Mouse (Mus musculus) liver, postnatal 0 days (tissue): ENCODE data around the gene Batf. TPM values are rescaled to one million over a fixed set of nuclear protein-coding genes. Genes with fewer than 3 reads are reported as not detected.

Source experiments
- ATAC-seq: fragments of 200-750 bp; cut with Nextera tagmentation; 2 replicates; pipeline ENCODE4 v1.8.0; 2017; ENCODE audit warnings: mild to moderate bottlenecking, moderate library complexity
- DNase-seq: peaks from one replicate; pipeline ENCODE4 v3.0.0-alpha.2; 2016
- H3K27ac ChIP-seq: fragments of 300-500 bp; sonication (generic); 2 replicates; pipeline ENCODE4 v1.5.1; 2014; ENCODE audit warnings: antibody characterized with exemption, moderate library complexity, mild to moderate bottlenecking, low read depth
- H3K27me3 ChIP-seq: fragments of 300-500 bp; sonication (generic); 2 replicates; pipeline ENCODE4 v1.6.1; 2014; ENCODE audit warnings: low read length, control low read depth, mixed read lengths; ENCODE audit not compliant: insufficient read depth
- H3K36me3 ChIP-seq: fragments of 300-500 bp; sonication (generic); replicated peaks from 2 replicates; pipeline ENCODE4 v1.6.1; 2014; ENCODE audit warnings: mild to moderate bottlenecking, control low read depth, low read length, moderate library complexity, mixed read lengths; ENCODE audit not compliant: insufficient read depth
- H3K4me1 ChIP-seq: fragments of 300-500 bp; sonication (generic); 2 replicates; pipeline ENCODE4 v1.6.1; 2014; ENCODE audit warnings: antibody characterized with exemption, mild to moderate bottlenecking, control low read depth; ENCODE audit not compliant: insufficient read depth
- H3K4me2 ChIP-seq: fragments of 300-500 bp; sonication (generic); 2 replicates; pipeline ENCODE4 v1.6.1; 2014; ENCODE audit warnings: low read depth, mild to moderate bottlenecking, low read length, moderate library complexity, mixed read lengths
- H3K4me3 ChIP-seq: fragments of 300-500 bp; sonication (generic); 2 replicates; pipeline ENCODE4 v1.5.1; 2014; ENCODE audit warnings: low read depth, low read length
- H3K9ac ChIP-seq: fragments of 300-500 bp; sonication (generic); replicated peaks from 2 replicates; pipeline ENCODE4 v1.6.1; 2014; ENCODE audit warnings: mild to moderate bottlenecking, moderate library complexity
- H3K9me3 ChIP-seq: fragments of 300-500 bp; sonication (generic); 2 replicates; pipeline ENCODE4 v1.6.1; 2016; ENCODE audit warnings: mild to moderate bottlenecking, control low read depth, low read length, mixed read lengths
- CTCF ChIP-seq: sonication (generic); IDR thresholded peaks from 2 replicates; pipeline ENCODE4 v1.5.1; 2016; ENCODE audit warnings: antibody characterized with exemption, low read depth
- EP300 ChIP-seq: IDR thresholded peaks from 2 replicates; pipeline ENCODE4 v1.6.1; 2016; ENCODE audit warnings: antibody characterized with exemption, low read depth, mild to moderate bottlenecking
- WGBS: fragments of 180-500 bp; shearing (Covaris S2); extraction: QIAGEN DNeasy Blood & Tissue Kit; methylation state at CpG from one replicate; pipeline ENCODE4 v1.1.7; 2014; ENCODE audit not compliant: insufficient replicate concordance; 5-methylcytosine and 5-hydroxymethylcytosine counted together
- microRNA-seq: library from miRNA; unstranded; fragments of <30 nt; microRNA quantifications from one replicate; pipeline ENCODE4, GENCODE M21; 2016
- polyA plus RNA-seq: library from polyadenylated mRNA; unstranded; fragments of >200 nt; fragmentation: Nextera tagmentation; extraction: Ambion mirVana; gene quantifications from 2 replicates; pipeline ENCODE4 v1.2.1, GENCODE M21; 2015

Gene Batf
- polyA plus RNA-seq, 1 experiment from 2014 or later: 3.3 TPM

DNA sequence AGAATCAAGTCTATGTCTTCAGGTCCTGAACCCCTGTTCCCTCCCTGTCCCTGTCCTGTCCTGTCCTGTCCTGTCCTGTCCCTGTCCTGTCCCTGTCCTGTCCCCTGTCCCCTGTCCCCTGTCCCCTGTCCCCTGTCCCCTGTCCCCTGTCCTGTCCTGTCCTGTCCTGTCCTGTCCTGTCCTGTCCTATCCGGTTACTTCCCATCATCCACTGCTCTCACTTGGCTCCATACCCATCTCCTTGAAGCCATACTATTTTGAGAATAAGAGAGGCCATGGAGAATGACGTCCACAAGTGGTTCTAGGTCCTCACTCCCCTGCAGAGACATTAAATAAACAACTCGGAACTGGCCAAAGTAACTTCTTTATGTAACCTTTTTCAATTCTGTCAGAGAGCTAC, 70.6 kb downstream of the Batf start:
- no peak for TF ChIP-seq EP300
- no peak for TF ChIP-seq CTCF
- 57% methylated on average over 3 of the region's 3 CpGs for WGBS
- ATAC-seq: no peak
- Histone ChIP-seq H3K36me3 (no peaks in the 10 kb centered on the region), H3K4me2 (no peak overlapping the region), H3K9ac (no peak overlapping the region), H3K27me3 (no peaks in the 10 kb centered on the region), H3K4me3 (no peak overlapping the region), H3K9me3 (no peaks in the 10 kb centered on the region), H3K4me1 (0 out of 2 replicates have a peak, but pooled peaks cover 4% of the 10 kb centered on the region), H3K27ac (no peak overlapping the region)
- DNase-seq: no peak

Small RNAs within 50 kb of the gene (microRNA-seq; reads per million reads assigned to microRNA genes)
- not detected for gene Gm47285

Other genes starting within 250 kb of the Batf start
- gene Fos, start 212.8 kb upstream of the Batf start, polyA plus RNA-seq: 1.3 and 1.6 TPM in 2 replicates
- 0.25 and 0.33 TPM in 2 replicates for gene Jdp2, start 87.6 kb upstream of the Batf start, polyA plus RNA-seq
- gene Flvcr2, start 59.9 kb downstream of the Batf start, polyA plus RNA-seq: 5.9 and 6.6 TPM in 2 replicates
- 85.7 and 94.2 TPM in 2 replicates for gene Erg28, start 137.9 kb downstream of the Batf start, polyA plus RNA-seq
- 2.8 and 3.0 TPM in 2 replicates for gene Ttll5, start 138.0 kb downstream of the Batf start, polyA plus RNA-seq